Mouse (Mus musculus): ENCODE results near the gene Neu3. TPM values are rescaled to one million over a fixed set of nuclear protein-coding genes. Genes with fewer than 3 reads are reported as not detected.

The Neu3 gene
- 0.49 and 0.83 TPM in 2 replicates for polyA plus RNA-seq (2012; ENCODE audit: insufficient read depth, low replicate concordance)

DNA sequence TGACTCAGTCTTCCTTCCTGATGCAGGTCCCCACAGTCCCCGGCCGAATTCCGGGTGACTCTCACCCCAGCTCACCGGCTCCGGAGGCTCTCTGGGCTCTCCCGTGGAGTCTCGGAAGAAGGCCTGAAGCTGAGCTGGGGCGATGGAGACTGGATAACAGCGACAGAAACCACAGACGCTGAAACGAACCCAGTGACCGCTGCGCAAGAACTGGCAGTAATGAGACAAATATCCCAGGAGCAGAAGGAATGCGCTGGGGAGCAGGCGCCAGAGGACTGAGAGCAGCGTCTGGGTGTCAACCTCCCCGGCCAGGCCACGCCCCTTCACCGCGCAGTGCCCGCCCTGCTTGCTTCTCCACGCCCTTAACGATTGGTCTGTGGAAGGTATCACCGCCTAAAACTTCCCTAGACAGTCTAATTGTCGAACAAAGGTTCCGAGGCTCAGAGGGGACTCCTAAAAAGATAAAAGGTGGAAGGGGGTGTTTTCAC, at the start of gene Neu3:
Gene Neu3 (minus strand): TSS at position 335 of the 488 bp plus-strand sequence.
- no peak for TF ChIP-seq GATA1 (IDR thresholded peaks at IDR 0.05; ENCODE audit: borderline replicate concordance, low read length)
- TF ChIP-seq FLI1 (IDR thresholded peaks at IDR 0.05; ENCODE audit: low read length), result no peak
- Histone ChIP-seq H3K27me3 (replicated peaks) (no peaks in the 10 kb centered on the region), H3K36me3 (replicated peaks; ENCODE audit: low read length) (peaks cover 17% of the 10 kb centered on the region), H3K9me3 (no peaks in the 10 kb centered on the region), H3K4me3 (replicated peaks) (peak within 1 kb of the TSS; percentile 93), H3K4me1 (peaks cover 63% of the 10 kb centered on the region)

DNA sequence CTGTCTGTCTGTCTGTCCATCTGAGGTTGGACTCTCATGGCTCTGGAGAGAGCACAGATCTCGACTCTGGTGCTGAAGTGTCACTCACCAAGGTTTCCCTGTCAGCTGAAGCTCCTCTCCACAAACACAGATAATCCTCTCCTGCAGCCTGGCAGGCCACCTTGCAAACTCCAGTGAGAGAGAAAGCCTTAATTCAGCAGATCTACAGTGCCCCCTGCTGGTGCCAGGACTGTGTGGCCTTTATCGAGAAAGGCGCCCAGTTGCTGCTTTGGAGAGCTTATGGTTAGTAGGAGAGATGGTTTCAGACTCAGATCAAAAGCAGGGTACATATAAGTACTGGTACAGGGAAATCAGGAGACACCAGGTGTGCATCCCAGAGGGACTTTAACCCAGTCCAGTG, 48.1 kb upstream of the Neu3 start:
- peaks cover 11% of the 10 kb centered on the region; the same call in 1 of the 2 replicates for H3K4me1 ChIP-seq
- no peak for TF ChIP-seq FLI1 (IDR thresholded peaks at IDR 0.05; ENCODE audit: low read length)
- H3K36me3 ChIP-seq (replicated peaks; ENCODE audit: low read length), result no peaks in the 10 kb centered on the region
- no peaks in the 10 kb centered on the region for H3K9me3 ChIP-seq
- H3K27me3 ChIP-seq (replicated peaks), result peaks cover 32% of the 10 kb centered on the region
- H3K4me3 ChIP-seq (replicated peaks), result no peak overlapping the region

GRCm38 (mm10) chr7:99875891-99876290, 47.7 kb upstream of the Neu3 start:
- Histone ChIP-seq H3K4me1 (peaks cover 11% of the 10 kb centered on the region; the same call in 1 of the 2 replicates), H3K27me3 (replicated peaks) (peaks cover 32% of the 10 kb centered on the region), H3K4me3 (replicated peaks) (no peak overlapping the region), H3K36me3 (replicated peaks; ENCODE audit: low read length) (no peaks in the 10 kb centered on the region), H3K9me3 (no peaks in the 10 kb centered on the region)
- TF ChIP-seq FLI1 (IDR thresholded peaks at IDR 0.05; ENCODE audit: low read length) (no peak), GATA1 (IDR thresholded peaks at IDR 0.05; ENCODE audit: borderline replicate concordance, low read length) (no peak)

DNA sequence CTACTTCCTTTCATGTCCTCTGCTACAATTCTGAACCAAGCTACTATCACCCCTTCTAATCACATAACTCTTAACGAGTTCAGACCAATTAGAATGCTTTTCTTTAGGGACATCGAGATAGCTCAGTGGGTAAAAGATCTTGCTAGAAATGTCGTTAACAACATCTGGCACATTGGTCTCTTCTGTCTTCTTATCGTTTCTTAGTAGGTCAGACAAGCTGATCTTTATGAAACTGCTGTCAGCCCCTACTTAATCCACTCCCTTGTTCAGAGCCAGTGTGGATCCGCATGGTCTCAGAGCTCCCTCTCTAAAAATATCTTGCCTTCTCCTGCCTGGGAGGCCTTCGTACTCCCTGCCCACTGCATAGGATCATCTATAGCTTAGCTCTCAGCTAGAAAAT, 45.7 kb upstream of the Neu3 start:
- TF ChIP-seq FLI1 (IDR thresholded peaks at IDR 0.05; ENCODE audit: low read length), result no peak
- TF ChIP-seq GATA1 (IDR thresholded peaks at IDR 0.05; ENCODE audit: borderline replicate concordance, low read length), result no peak
- Histone ChIP-seq H3K4me1 (peaks cover 19% of the 10 kb centered on the region), H3K27me3 (replicated peaks) (peaks cover 16% of the 10 kb centered on the region), H3K36me3 (replicated peaks; ENCODE audit: low read length) (no peaks in the 10 kb centered on the region), H3K4me3 (replicated peaks) (no peak overlapping the region), H3K9me3 (no peaks in the 10 kb centered on the region)

DNA sequence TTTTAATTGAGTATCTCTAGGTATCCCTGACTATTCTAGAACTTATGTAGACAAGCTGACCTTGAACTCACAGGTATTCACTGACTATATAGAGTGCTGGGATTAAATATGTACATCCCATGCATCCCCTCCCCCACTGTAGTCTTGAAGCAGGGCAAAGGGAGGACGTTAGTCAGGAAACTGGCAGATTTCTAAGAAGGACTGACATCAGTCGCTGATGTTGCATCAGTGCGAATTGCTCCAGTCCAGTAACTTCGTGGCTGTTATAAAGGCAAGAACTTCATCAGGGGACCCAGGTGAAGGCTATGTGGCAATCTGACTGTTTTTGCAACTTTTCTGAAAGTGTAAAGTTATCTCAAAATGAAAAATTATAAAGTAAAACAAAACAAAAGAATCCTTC, 41.1 kb upstream of the Neu3 start:
- peaks cover 41% of the 10 kb centered on the region for H3K4me1 ChIP-seq
- H3K27me3 ChIP-seq (replicated peaks), result peaks cover 14% of the 10 kb centered on the region
- no peaks in the 10 kb centered on the region for H3K36me3 ChIP-seq (replicated peaks; ENCODE audit: low read length)
- no peak overlapping the region for H3K4me3 ChIP-seq (replicated peaks)
- no peaks in the 10 kb centered on the region for H3K9me3 ChIP-seq
- TF ChIP-seq FLI1 (IDR thresholded peaks at IDR 0.05; ENCODE audit: low read length), result no peak
- no peak for TF ChIP-seq GATA1 (IDR thresholded peaks at IDR 0.05; ENCODE audit: borderline replicate concordance, low read length)

DNA sequence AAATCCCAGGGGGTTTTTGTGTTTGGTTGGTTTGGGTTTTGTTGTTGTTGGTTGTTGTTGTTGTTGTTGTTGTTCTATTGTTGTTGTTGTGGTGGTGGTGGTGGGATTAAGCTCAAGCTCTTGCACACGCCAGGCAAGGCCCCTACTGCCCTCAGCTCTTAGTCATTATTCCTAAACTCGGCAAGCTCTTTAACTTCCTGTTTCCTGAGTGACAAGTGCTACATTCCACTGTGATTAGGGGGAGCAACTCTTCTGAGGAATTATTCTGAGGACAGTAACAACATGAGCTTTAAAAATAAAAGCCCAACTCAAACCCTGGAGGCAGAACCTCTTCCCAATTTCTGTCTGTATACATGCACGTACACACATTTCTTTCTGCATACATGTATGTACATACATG, 37.0 kb upstream of the Neu3 start:
- H3K27me3 ChIP-seq (replicated peaks), result peaks cover 8% of the 10 kb centered on the region
- TF ChIP-seq FLI1 (IDR thresholded peaks at IDR 0.05; ENCODE audit: low read length) (no peak), GATA1 (IDR thresholded peaks at IDR 0.05; ENCODE audit: borderline replicate concordance, low read length) (no peak)
- H3K4me1 ChIP-seq, result peaks cover 53% of the 10 kb centered on the region
- no peaks in the 10 kb centered on the region for H3K36me3 ChIP-seq (replicated peaks; ENCODE audit: low read length)
- H3K4me3 ChIP-seq (replicated peaks), result no peak overlapping the region
- no peaks in the 10 kb centered on the region for H3K9me3 ChIP-seq

- Histone ChIP-seq H3K4me3 (replicated peaks) (no peak overlapping the region), H3K9me3 (no peaks in the 10 kb centered on the region), H3K27me3 (replicated peaks) (peaks cover 8% of the 10 kb centered on the region), H3K36me3 (replicated peaks; ENCODE audit: low read length) (no peaks in the 10 kb centered on the region), H3K4me1 (peaks cover 49% of the 10 kb centered on the region)
- no peak for TF ChIP-seq FLI1 (IDR thresholded peaks at IDR 0.05; ENCODE audit: low read length)
- TF ChIP-seq GATA1 (IDR thresholded peaks at IDR 0.05; ENCODE audit: borderline replicate concordance, low read length), result no peak
Observed at GRCm38 (mm10) chr7:99864241-99865028, 36.2 kb upstream of the Neu3 start.

- Histone ChIP-seq H3K9me3 (no peaks in the 10 kb centered on the region), H3K36me3 (replicated peaks; ENCODE audit: low read length) (no peaks in the 10 kb centered on the region), H3K27me3 (replicated peaks) (peaks cover 8% of the 10 kb centered on the region), H3K4me1 (peaks cover 50% of the 10 kb centered on the region), H3K4me3 (replicated peaks) (no peak within 1 kb of the TSS)
- no peak for TF ChIP-seq GATA1 (IDR thresholded peaks at IDR 0.05; ENCODE audit: borderline replicate concordance, low read length)
Observed at GRCm38 (mm10) chr7:99863362-99863761, 35.1 kb upstream of the Neu3 start, which contains the start of gene Spcs2. Spcs2 (minus strand) TSS chr7:99863462.

DNA sequence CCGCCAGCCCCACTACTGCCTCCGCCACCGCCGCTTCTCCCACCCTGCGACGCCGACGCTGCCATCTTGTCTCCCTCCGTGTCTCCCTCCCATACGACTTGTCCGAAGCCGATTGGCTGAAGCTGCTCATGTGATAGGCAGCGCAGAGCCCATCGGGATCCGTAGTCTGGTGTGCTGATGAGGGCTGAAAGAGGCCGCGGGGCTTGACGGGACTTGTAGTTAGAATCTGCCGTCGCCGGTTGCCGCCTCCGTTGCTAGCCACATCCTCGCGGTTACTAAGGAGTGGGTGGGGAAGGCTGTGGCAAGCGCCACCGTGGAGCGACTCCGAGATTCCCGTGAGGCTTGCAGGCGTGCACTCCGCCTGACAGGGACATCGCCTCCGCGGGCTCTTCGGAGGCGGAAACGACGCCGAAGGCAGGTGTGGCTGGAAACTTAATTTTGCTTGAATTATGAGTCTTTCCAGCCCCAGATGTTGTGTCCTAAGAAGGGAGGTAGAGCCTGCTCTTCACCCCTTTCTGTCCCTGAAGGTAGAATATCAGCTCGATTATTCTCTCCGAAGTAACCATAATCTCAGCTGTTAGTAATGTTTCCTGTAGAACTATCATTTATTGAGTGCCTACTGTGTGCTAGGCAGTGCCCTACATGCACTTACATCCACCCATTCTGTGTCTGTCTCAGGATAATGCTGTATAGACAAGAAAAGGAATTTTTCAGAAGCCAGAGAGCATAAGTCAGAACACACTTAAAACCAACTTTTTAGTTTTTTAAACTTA, 30.8 kb upstream of the Neu3 start, which contains the start of gene Xrra1:
Gene Xrra1 (plus strand): TSS at position 304 of the 773 bp plus-strand sequence.
- no peak for TF ChIP-seq GATA1 (IDR thresholded peaks at IDR 0.05; ENCODE audit: borderline replicate concordance, low read length)

More for the DNA sequence above, 30.8 kb upstream of the Neu3 start, which contains the start of gene Xrra1:
- Histone ChIP-seq H3K27me3 (replicated peaks) (peaks cover 2% of the 10 kb centered on the region), H3K36me3 (replicated peaks; ENCODE audit: low read length) (peaks cover 25% of the 10 kb centered on the region), H3K4me3 (replicated peaks) (peak within 1 kb of the TSS; percentile 97), H3K4me1 (peaks cover 56% of the 10 kb centered on the region), H3K9me3 (no peaks in the 10 kb centered on the region)

Data from megakaryocyte, embryonic 14.5 days (primary cell).